Mouse (Mus musculus) ES-E14 (cell line): ENCODE results near the gene Itgb5. TPM values are rescaled to one million over a fixed set of nuclear protein-coding genes. Genes with fewer than 3 reads are reported as not detected.

Experiments used
- DNase-seq: peaks from one replicate; pipeline ENCODE4 v3.0.0-alpha.2; 2013; ENCODE audit warnings: low read depth, low spot score
- H3K27ac ChIP-seq: 2 replicates; pipeline ENCODE4 v1.5.1; 2012; ENCODE audit warnings: low read depth, mild to moderate bottlenecking, low read length, moderate library complexity, mixed read lengths; ENCODE audit not compliant: poor library complexity, insufficient read depth, severe bottlenecking
- H3K36me3 ChIP-seq: 2 replicates; pipeline ENCODE4 v1.6.1; 2012; ENCODE audit warnings: mild to moderate bottlenecking, low read length, moderate library complexity, mixed read lengths; ENCODE audit not compliant: control insufficient read depth, poor library complexity, insufficient read depth, severe bottlenecking
- H3K4me1 ChIP-seq, 2 experiments: fragments of 150-350 bp in 1 of 2; sonication (generic) in 1 of 2; 2 replicates each; pipeline ENCODE4 v1.6.1; 2012; ENCODE audit warnings: low read length in 2 of 2, mild to moderate bottlenecking in 1 of 2, mixed read lengths in 1 of 2; ENCODE audit not compliant: control insufficient read depth in 2 of 2, insufficient read depth in 2 of 2, poor library complexity in 1 of 2
- H3K4me3 ChIP-seq, 2 experiments: fragments of 150-350 bp in 1 of 2; sonication (generic) in 1 of 2; 2 replicates each; pipeline ENCODE4 v1.5.1; 2012; ENCODE audit warnings: low read length in 2 of 2, low read depth in 1 of 2, mild to moderate bottlenecking in 1 of 2, mixed read lengths in 1 of 2; ENCODE audit not compliant: insufficient read depth in 1 of 2, poor library complexity in 1 of 2, severe bottlenecking in 1 of 2
- H3K9ac ChIP-seq: 2 replicates; pipeline ENCODE4 v1.6.1; 2012; ENCODE audit warnings: low read depth, mild to moderate bottlenecking, low read length, mixed read lengths; ENCODE audit not compliant: poor library complexity, insufficient read depth, severe bottlenecking
- H3K9me3 ChIP-seq: fragments of 150-350 bp; sonication (generic); 2 replicates; pipeline ENCODE4 v1.6.1; 2012; ENCODE audit warnings: low read depth, mild to moderate bottlenecking, low read length; ENCODE audit not compliant: control insufficient read depth, insufficient read depth
- CHD2 ChIP-seq: IDR thresholded peaks from 2 replicates; pipeline ENCODE4 v1.6.1; 2014; ENCODE audit warnings: mild to moderate bottlenecking, low read depth, low read length, inconsistent platforms
- HCFC1 ChIP-seq: IDR thresholded peaks from 2 replicates; pipeline ENCODE4 v1.6.1; 2012; ENCODE audit warnings: low read length, inconsistent platforms, borderline replicate concordance; ENCODE audit not compliant: insufficient read depth
- MAFK ChIP-seq: IDR thresholded peaks from 2 replicates; pipeline ENCODE4 v1.6.1; 2014; ENCODE audit warnings: mild to moderate bottlenecking, low read depth, low read length, inconsistent platforms; ENCODE audit not compliant: insufficient read depth
- ZC3H11A ChIP-seq: IDR thresholded peaks from 2 replicates; pipeline ENCODE4 v1.6.1; 2012; ENCODE audit warnings: low read depth, mild to moderate bottlenecking, inconsistent platforms, low read length, borderline replicate concordance
- ZNF384 ChIP-seq: IDR thresholded peaks from 2 replicates; pipeline ENCODE4 v1.6.1; 2012; ENCODE audit warnings: low read depth, low read length, inconsistent platforms
- in situ Hi-C, 2 experiments: fragments of 600-800 bp; cut with MboI; formaldehyde crosslinking; loops; one replicate each; pipeline ENCODE4 v1.15.1; 2025; ENCODE audit warnings: low sequenced_read_pairs in 2 of 2, inconsistent platforms in 1 of 2; ENCODE audit not compliant: unreplicated experiment in 2 of 2
- total RNA-seq: library from RNA; depleted of rRNA; stranded (reverse); fragments of 300-350 nt; gene quantifications from 2 replicates; pipeline ENCODE4 v1.2.3, GENCODE M21; 2012

Itgb5 gene
- total RNA-seq, 1 experiment = 60.6 TPM

DNA sequence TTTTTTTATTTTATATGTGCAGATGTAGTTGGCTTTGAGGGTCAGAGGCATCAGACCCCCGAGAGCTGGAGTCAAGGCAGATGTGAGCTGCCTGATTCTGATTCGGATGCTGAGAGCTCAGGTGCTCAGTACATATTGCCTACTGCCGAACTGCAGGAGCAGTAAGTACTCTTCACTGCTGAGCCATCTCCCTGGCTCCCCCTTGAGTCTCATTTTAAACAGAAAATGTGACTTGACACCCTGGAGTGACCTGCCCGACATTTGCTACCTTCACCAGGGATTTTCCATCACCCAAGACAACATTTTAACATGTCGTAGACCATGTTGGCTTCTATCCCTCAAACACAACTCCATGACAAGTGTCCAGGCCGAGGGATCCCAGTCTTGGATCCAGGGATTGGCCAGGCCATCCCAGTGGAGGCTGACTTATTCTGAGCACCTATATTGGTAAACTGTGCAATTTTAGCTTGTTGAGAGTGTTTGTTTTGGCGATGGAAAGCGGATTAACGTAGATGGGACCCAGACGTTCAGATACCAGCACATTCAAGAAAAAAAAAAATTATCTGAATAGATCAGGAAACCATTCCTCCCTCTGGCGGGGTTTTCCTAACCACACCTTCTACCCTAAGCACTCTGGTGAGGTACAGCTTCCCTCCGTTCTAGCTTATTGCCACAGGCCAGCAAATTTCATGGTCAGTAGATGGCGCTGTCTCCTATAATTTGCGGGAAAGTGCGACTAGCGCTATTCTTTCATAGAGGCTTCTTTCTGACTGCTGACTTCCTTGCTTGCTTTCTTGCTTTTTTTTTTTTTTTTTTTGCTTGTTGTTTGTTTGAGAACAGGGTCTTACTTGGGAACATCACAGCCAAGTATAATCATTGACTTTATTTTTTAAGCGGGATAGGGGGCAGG, 8.9 kb upstream of the Itgb5 start:
- DNase-seq = peak; percentile 87
- in situ Hi-C loops = loop anchor here (5.0 to 25.0 kb wide), 4 partner anchors 124 to 292 kb away; no protein-coding TSS in a partner anchor
- Histone ChIP-seq H3K4me3 (no peak overlapping the region), H3K27ac (no peak overlapping the region), H3K36me3 (no peaks in the 10 kb centered on the region), H3K9ac (no peak overlapping the region), H3K4me1 (no peaks in the 10 kb centered on the region), H3K9me3 (no peaks in the 10 kb centered on the region)
- TF ChIP-seq CHD2 = no peak
- TF ChIP-seq ZC3H11A = peak; percentile 83
- TF ChIP-seq ZNF384 = peak; percentile 81

DNA sequence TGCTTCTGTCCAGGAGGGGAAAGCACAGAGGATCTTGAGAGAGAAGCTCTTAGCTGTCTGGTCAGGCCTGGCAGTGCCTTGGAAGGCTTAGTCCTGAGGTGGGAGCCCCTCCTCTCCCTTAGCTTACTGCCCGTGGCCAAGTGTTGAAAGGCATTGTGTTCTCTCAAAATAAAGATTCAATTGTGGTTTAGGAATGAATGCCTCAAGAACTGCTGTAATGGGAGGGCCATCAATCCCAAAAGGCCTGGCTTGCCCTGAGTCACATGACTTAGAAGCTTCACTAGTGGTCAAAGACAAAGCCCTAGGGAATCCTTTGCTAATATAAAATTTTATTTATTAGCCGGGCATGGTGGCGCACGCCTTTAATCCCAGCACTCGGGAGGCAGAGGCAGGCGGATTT, 4.9 kb upstream of the Itgb5 start:
- in situ Hi-C loops = loop anchor here (5.0 to 25.0 kb wide), 4 partner anchors 120 to 288 kb away; no protein-coding TSS in a partner anchor
- H3K9ac ChIP-seq = no peak overlapping the region
- no peak for TF ChIP-seq MAFK
- no peak for TF ChIP-seq HCFC1
- no peak for TF ChIP-seq ZNF384
- no peak for TF ChIP-seq CHD2
- no peak for TF ChIP-seq ZC3H11A
- DNase-seq = no peak
- H3K4me1 ChIP-seq = peaks cover 0 to 2% of the 10 kb centered on the region in 2 experiments; a peak in 1 of 4 replicates
- no peak overlapping the region for H3K4me3 ChIP-seq
- no peak overlapping the region for H3K27ac ChIP-seq
- no peaks in the 10 kb centered on the region for H3K9me3 ChIP-seq
- H3K36me3 ChIP-seq = no peaks in the 10 kb centered on the region

GRCm38 (mm10) chr16:33828496-33828895, 969 bp upstream of the Itgb5 start:
- TF ChIP-seq ZNF384 = no peak
- TF ChIP-seq CHD2 = no peak
- TF ChIP-seq ZC3H11A = no peak
- no peak for TF ChIP-seq HCFC1
- no peak for TF ChIP-seq MAFK
- Histone ChIP-seq H3K27ac (no peak overlapping the region), H3K4me1 (peaks cover 2% of the 10 kb centered on the region in 2 experiments; a peak in 2 of 4 replicates), H3K4me3 (no peak overlapping the region), H3K9ac (no peak overlapping the region), H3K36me3 (no peaks in the 10 kb centered on the region), H3K9me3 (no peaks in the 10 kb centered on the region)
- DNase-seq = no peak
- in situ Hi-C loops = loop anchor here (10.0 kb wide), 2 partner anchors 116 to 276 kb away; no protein-coding TSS in a partner anchor

GRCm38 (mm10) chr16:33829842-33830511, 512 bp downstream of the Itgb5 start:
- no peak overlapping the region for H3K27ac ChIP-seq
- H3K4me3 ChIP-seq = peak overlapping the region; percentile 81 to 94
- DNase-seq = no peak
- in situ Hi-C loops = loop anchor here (10.0 kb wide), 2 partner anchors 115 to 275 kb away; no protein-coding TSS in a partner anchor
- no peaks in the 10 kb centered on the region for H3K36me3 ChIP-seq
- TF ChIP-seq ZNF384 = no peak
- no peaks in the 10 kb centered on the region for H3K9me3 ChIP-seq
- H3K4me1 ChIP-seq = peaks cover 6 to 8% of the 10 kb centered on the region in 2 experiments
- peak overlapping the region; percentile 73 for H3K9ac ChIP-seq
